Mouse (Mus musculus) midbrain, embryonic 11.5 days (tissue): ENCODE results near the gene Pigu. TPM values are rescaled to one million over a fixed set of nuclear protein-coding genes. Genes with fewer than 3 reads are reported as not detected.

Experiments
- ATAC-seq: fragments of 200-750 bp; cut with Nextera tagmentation; 2 replicates; pipeline ENCODE4 v1.8.0; 2017; ENCODE audit warnings: moderate TSS enrichment, moderate library complexity; ENCODE audit not compliant: low FRiP score
- DNase-seq: peaks from one replicate; pipeline ENCODE4 v3.0.0; 2015; ENCODE audit warnings: low spot score; ENCODE audit errors: missing footprints
- H3K27ac ChIP-seq: fragments of 300-500 bp; sonication (generic); 2 replicates; pipeline ENCODE4 v1.5.1; 2014; ENCODE audit warnings: low read depth, low read length
- H3K27me3 ChIP-seq: fragments of 300-500 bp; sonication (generic); 2 replicates; pipeline ENCODE4 v1.6.1; 2014; ENCODE audit warnings: mild to moderate bottlenecking, low read length, moderate library complexity, mixed read lengths; ENCODE audit not compliant: control insufficient read depth, insufficient read depth
- H3K36me3 ChIP-seq: fragments of 300-500 bp; sonication (generic); 2 replicates; pipeline ENCODE4 v1.6.1; 2014; ENCODE audit warnings: mild to moderate bottlenecking, low read length, moderate library complexity, mixed read lengths; ENCODE audit not compliant: control insufficient read depth, insufficient read depth
- H3K4me1 ChIP-seq: fragments of 300-500 bp; sonication (generic); 2 replicates; pipeline ENCODE4 v1.6.1; 2014; ENCODE audit warnings: low read length; ENCODE audit not compliant: control insufficient read depth, insufficient read depth
- H3K4me2 ChIP-seq: fragments of 300-500 bp; sonication (generic); 2 replicates; pipeline ENCODE4 v1.6.1; 2014; ENCODE audit warnings: mild to moderate bottlenecking, moderate library complexity
- H3K4me3 ChIP-seq: fragments of 300-500 bp; sonication (generic); 2 replicates; pipeline ENCODE4 v1.5.1; 2014; ENCODE audit warnings: low read depth, low read length
- H3K9ac ChIP-seq: fragments of 300-500 bp; sonication (generic); 2 replicates; pipeline ENCODE4 v1.6.1; 2014; ENCODE audit warnings: low read length
- H3K9me3 ChIP-seq: fragments of 300-500 bp; sonication (generic); 2 replicates; pipeline ENCODE4 v1.6.1; 2016; ENCODE audit warnings: low read length; ENCODE audit not compliant: control insufficient read depth
- WGBS: fragments of 180-500 bp; shearing (Covaris S2); extraction: QIAGEN DNeasy Blood & Tissue Kit; methylation state at CpG from one replicate; pipeline ENCODE4 v1.1.7; 2014; 5-methylcytosine and 5-hydroxymethylcytosine counted together
- polyA plus RNA-seq: library from polyadenylated mRNA; unstranded; fragments of >200 nt; fragmentation: Nextera tagmentation; extraction: Ambion mirVana; gene quantifications from 2 replicates; pipeline ENCODE4 v1.2.1, GENCODE M21; 2014

Gene Pigu
- polyA plus RNA-seq, 1 experiment from 2014 or later: 52.8 TPM

DNA sequence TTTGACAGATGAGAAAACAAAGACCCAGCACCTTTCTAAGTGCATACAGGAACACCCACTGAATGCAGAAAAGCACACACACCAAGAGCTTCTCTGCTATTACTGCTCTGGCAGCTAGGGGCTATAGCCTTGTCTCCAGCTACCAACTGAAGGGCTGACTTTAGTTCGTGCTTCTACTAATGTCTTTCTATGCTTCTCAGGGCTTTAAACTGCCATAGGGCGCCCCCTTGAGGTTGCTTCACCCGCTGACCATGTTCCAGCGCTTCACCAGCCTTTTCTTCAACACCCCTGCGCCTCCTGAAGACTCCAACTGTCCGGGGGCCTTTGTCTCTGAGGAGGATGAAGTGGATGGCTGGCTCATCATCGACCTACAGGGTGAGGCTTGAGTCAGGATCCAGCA is 27.9 kb upstream of the Pigu start:
- Histone ChIP-seq H3K9me3 (no peaks in the 10 kb centered on the region), H3K27me3 (peaks cover 7% of the 10 kb centered on the region; the same call in 1 of the 2 replicates), H3K4me3 (no peak overlapping the region), H3K4me1 (peaks cover 20% of the 10 kb centered on the region), H3K4me2 (no peak overlapping the region), H3K36me3 (no peaks in the 10 kb centered on the region), H3K27ac (no peak overlapping the region), H3K9ac (no peak overlapping the region)
- ATAC-seq: no peak
- 29% methylated on average over 7 of the region's 7 CpGs for WGBS
- peak; percentile 97 for DNase-seq

DNA sequence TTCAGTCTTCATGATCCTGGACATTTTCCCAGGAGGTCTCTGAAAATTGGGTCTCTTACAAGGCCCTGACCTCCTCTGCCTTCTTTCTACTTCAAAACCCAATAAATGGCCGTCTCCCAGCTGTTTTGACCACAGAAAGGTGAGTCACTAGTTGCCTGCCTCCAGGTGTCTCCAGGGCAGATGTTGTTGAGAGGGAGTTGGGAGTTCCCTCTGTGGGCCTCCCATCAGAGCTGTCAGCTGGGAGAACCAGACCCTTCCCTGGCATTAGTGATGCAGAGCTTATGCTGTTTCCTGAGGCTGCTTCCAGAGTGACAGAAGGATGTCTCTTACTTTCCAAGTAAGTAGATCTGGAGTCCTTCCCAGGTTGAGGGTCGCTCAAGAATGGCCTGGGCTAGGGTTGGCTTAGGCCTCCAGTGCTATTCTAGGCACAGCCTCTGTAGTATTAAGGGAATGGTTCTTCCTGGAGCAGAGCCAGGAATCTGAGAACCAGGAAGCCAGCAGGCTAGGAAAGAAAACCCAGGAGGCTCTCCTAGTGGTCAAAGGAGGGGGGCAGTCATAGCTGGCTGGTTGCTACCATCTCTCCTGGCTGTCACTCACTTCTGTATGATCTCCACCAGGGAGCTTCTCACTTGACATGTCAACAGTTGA is 25.7 kb upstream of the Pigu start:
- Histone ChIP-seq H3K4me2 (peak overlapping the region; percentile 67), H3K4me3 (peak overlapping the region; percentile 81), H3K9ac (no peak overlapping the region), H3K9me3 (no peaks in the 10 kb centered on the region), H3K27ac (no peak overlapping the region), H3K36me3 (no peaks in the 10 kb centered on the region), H3K4me1 (peaks cover 20% of the 10 kb centered on the region), H3K27me3 (peaks cover 8% of the 10 kb centered on the region; the same call in 1 of the 2 replicates)
- 86% methylated on average over 2 of the region's 2 CpGs for WGBS
- DNase-seq (no peak), ATAC-seq (no peak)

DNA sequence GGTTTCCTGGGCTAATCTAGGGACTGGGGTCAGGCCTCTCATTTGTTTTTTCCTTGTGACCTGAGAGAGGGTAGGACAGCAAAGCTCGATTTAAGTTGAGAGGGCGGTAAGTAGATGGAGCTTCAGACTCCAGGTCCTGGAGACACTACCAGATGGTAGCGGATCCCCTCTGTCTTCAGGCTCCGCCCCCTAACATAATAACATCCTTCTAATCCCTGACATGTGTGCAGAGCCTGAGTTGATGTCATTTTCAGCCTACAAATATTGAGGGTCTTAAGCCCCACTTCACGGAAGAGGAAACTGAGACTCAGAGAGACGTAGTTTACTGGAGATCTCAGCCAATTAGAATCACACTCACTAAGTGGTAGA is 25.1 kb upstream of the Pigu start:
- 20% methylated on average over 6 of the region's 6 CpGs for WGBS
- peaks cover 20% of the 10 kb centered on the region for H3K4me1 ChIP-seq
- DNase-seq (no peak), ATAC-seq (peak; percentile 17; the same call in 1 of the 2 replicates)
- H3K27me3 ChIP-seq: peaks cover 8% of the 10 kb centered on the region; the same call in 1 of the 2 replicates
- H3K4me2 ChIP-seq: peak overlapping the region; percentile 67
- H3K27ac ChIP-seq: peak overlapping the region; percentile 94
- peak overlapping the region; percentile 81 for H3K4me3 ChIP-seq
- peak overlapping the region; percentile 93 for H3K9ac ChIP-seq
- no peaks in the 10 kb centered on the region for H3K9me3 ChIP-seq
- H3K36me3 ChIP-seq: no peaks in the 10 kb centered on the region

DNA sequence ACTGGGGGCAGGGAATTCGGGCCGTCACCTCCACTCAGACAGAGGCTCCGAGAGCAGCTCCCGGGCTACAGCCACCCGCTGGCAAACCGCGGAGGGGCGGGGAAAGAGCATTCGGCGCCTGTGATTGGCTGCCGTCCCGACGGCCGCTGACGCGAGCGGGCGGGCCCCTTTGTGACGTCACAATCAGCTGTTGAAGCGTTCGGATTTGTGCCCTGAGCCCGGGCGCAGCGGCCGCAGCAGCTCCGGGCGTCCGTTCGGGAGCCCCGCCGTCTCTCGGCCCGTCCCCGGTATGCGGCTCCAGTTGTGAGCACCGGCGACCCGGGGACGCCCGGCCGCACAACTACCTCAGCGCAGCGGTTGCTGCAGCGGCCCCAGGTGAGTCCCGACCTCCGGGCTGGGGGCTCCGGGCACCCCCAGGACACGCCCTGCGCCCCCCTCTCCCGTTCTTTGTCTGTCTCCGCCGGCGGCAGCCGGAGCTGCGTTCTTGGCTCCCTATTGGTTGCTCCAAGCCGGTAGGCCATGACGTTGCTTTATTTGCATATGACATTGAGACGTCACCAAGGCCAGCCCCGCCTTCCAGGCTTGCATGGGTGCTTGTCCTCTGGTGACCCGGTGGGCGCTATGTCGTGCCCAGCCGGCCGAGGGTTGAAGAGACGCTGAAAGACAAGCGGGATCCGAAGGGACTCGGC is 24.6 kb upstream of the Pigu start:
- WGBS: under 1% methylated on average over 65 of the region's 68 CpGs
- ATAC-seq (peak; percentile 94), DNase-seq (peak; percentile 100)
- H3K27me3 ChIP-seq: peaks cover 8% of the 10 kb centered on the region; the same call in 1 of the 2 replicates
- no peaks in the 10 kb centered on the region for H3K9me3 ChIP-seq
- peak overlapping the region; percentile 67 for H3K4me2 ChIP-seq
- H3K27ac ChIP-seq: peak overlapping the region; percentile 94
- H3K9ac ChIP-seq: peak overlapping the region; percentile 93
- peak overlapping the region; percentile 81 for H3K4me3 ChIP-seq
- no peaks in the 10 kb centered on the region for H3K36me3 ChIP-seq
- H3K4me1 ChIP-seq: peaks cover 20% of the 10 kb centered on the region

DNA sequence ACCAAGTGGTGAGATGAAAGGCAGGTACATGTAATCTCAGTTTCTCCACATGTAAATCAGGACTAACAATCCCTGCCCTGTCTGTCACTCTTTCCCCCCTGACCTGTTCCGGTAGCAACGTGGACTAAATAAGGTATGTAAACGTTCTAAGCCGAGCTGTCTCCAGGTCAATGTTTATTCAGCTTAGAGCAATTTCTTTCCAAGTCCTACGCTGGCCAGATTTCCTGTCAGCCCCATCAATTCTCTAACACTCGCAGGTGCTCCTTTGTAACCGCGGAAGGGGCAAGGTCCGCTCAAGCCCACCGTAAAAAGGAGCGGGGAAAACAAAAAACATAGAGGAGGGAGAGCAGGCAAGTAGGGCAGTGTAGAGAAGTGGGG is 23.8 kb upstream of the Pigu start:
- Histone ChIP-seq H3K36me3 (no peaks in the 10 kb centered on the region), H3K27ac (peak overlapping the region; percentile 94), H3K4me3 (peak overlapping the region; percentile 81), H3K4me1 (peaks cover 14% of the 10 kb centered on the region), H3K27me3 (peaks cover 8% of the 10 kb centered on the region; the same call in 1 of the 2 replicates), H3K4me2 (peak overlapping the region; percentile 67), H3K9me3 (no peaks in the 10 kb centered on the region), H3K9ac (peak overlapping the region; percentile 93)
- WGBS: 3% methylated on average over 11 of the region's 11 CpGs
- DNase-seq (peak; percentile 90), ATAC-seq (no peak)

DNA sequence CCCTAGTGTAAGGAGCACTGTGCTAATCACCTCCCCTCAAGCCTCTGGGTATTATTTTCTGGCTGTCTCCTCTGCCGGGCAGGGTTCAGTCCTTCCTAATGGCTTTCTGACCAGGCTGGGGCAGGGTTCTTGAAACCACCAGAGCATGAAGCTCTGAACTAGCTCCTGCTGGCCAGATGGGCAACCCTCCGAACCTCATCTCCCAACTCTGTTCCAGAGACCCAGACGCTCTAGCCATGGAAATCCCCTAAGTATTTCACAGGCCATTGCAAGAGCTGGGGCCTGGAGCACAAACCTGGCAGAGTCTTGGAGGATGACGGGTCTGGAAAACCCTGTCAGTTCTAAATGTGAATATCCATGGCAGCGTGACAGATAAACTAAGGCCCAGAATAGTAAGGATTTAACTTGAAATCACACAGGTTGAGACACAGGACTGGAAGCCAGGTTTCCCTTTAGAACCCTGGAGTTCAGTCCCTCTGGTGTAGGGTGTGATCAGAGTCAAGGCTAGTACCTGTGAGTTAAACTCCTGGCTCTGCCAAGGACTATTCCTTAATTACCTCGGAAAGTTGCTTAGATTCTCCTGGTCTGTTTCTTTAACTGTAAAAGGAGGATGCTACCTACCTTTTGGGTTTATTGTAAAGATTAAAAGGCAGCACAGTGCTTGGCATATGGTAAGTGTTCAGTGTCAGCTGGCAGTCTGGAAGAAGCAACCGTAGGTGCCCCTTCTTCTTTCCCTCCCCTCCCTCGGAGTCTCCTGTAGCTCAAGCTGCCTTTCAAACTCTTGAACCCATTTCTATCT is 23.2 kb upstream of the Pigu start, which contains the start of gene Trp53inp2:
Gene Trp53inp2, plus strand, starts transcription at position 799 of the 799 bp plus-strand sequence.
- Histone ChIP-seq H3K4me2 (peak within 1 kb of the TSS; percentile 67), H3K27me3 (peaks cover 8% of the 10 kb centered on the region; the same call in 1 of the 2 replicates), H3K4me3 (peak within 1 kb of the TSS; percentile 81), H3K9ac (peak within 1 kb of the TSS; percentile 93), H3K4me1 (peaks cover 13% of the 10 kb centered on the region), H3K9me3 (no peaks in the 10 kb centered on the region), H3K27ac (peak within 1 kb of the TSS; percentile 94), H3K36me3 (no peaks in the 10 kb centered on the region)
- DNase-seq (peak; percentile 85), ATAC-seq (no peak)
- WGBS: 40% methylated on average over 8 of the region's 8 CpGs

DNA sequence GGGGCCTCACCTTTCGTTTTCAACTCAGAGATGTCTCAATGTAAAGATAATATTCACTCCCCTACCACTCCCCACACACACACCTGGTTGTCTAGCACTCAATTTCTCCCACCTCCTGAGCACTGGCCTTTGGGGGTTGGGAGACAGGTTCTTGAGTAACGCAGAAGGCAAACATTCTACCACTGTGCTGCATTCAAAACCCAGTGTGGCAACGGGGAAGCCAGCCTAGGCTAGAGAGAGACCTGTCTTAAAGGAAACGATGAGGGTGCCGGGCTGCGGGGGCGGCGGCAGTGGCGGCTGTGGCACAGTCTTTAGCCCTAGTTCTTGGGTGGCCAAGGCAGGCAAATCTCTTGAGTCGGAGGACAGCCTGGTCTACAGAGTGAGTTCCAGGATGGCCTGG is 19.0 kb upstream of the Pigu start:
- ATAC-seq: no peak
- Histone ChIP-seq H3K27ac (no peak overlapping the region), H3K9me3 (no peaks in the 10 kb centered on the region), H3K4me3 (no peak overlapping the region), H3K4me2 (no peak overlapping the region), H3K36me3 (no peaks in the 10 kb centered on the region), H3K4me1 (peaks cover 4% of the 10 kb centered on the region; the same call in 1 of the 2 replicates), H3K27me3 (peaks cover 8% of the 10 kb centered on the region; the same call in 1 of the 2 replicates), H3K9ac (no peak overlapping the region)
- no peak for DNase-seq
- WGBS: 78% methylated on average over 10 of the region's 10 CpGs

DNA sequence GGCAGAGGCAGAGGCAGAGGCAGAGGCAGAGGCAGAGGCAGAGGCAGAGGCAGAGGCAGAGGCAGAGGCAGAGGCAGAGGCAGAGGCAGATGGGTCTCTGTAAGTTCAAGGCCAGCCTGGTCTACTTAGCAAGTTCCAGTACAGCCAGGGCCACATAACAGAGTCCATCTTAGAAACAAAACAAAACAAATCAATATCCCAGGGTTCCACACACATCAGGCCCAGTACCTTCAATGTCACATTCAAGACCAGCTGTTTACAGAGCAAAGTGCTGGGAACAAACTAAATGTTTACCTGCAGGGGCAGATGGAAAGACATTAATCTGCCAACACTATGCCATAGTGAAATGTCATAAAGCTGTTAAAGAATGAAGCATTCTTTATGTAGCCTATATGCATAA is 17.3 kb upstream of the Pigu start:
- Histone ChIP-seq H3K9me3 (no peaks in the 10 kb centered on the region), H3K27me3 (no peaks in the 10 kb centered on the region; the same call in 1 of the 2 replicates), H3K36me3 (no peaks in the 10 kb centered on the region), H3K9ac (no peak overlapping the region), H3K4me1 (no peaks in the 10 kb centered on the region), H3K27ac (no peak overlapping the region), H3K4me2 (no peak overlapping the region), H3K4me3 (no peak overlapping the region)
- no peak for ATAC-seq
- DNase-seq: no peak
